Mouse (Mus musculus) spleen, adult 2 months (tissue): ENCODE measurements around the gene 1700029J07Rik.

ENCODE experiments used
- CTCF ChIP-seq: fragments of 200-500 bp; IDR thresholded peaks from 2 replicates; pipeline ENCODE4 v1.5.1; 2011; ENCODE audit warnings: mild to moderate bottlenecking, inconsistent platforms; ENCODE audit not compliant: insufficient read depth, insufficient read length, insufficient replicate concordance; ENCODE audit errors: extremely low read depth
- POLR2A ChIP-seq: fragments of 200-500 bp; IDR thresholded peaks from 2 replicates; pipeline ENCODE4 v1.6.1; 2011; ENCODE audit warnings: low read depth, low read length, inconsistent platforms

- TF ChIP-seq CTCF, result no peak
- TF ChIP-seq POLR2A, result no peak
These were observed 47.2 kb upstream of the 1700029J07Rik start for GRCm38 (mm10) chr8:46022203-46022602.
